Mouse (Mus musculus): ENCODE measurements around the gene Fbxw14.
"Not testable (repeated sequence)": the region's sequence is repeated elsewhere in the genome, so short reads cannot be mapped to it uniquely, and the experiment has no call there.

The Fbxw14 gene

DNA sequence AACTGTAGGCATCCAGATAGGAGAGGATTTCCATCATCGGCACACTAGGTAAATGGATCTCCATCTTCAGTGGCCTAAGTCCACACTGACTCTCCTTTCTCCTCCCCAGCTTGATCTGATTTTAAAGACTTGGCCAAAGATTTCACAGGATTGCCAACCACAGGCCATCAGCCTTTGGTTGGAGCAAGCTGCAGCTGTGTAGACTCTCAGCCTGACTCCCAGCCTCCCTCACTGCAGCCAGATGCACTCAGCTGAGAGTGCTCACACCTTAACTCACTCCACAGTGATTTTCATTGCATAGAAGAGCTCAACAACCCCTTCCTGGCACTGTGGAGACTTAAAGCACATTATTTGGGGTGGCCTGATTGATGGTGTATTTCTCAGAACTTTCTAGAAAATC is at the start of gene Fbxw14:
TSS of gene Fbxw14 (minus strand) at position 101 of the 400 bp plus-strand sequence.
- DNase-seq (ENCODE audit: low spot score) = not testable (repeated sequence)

DNA sequence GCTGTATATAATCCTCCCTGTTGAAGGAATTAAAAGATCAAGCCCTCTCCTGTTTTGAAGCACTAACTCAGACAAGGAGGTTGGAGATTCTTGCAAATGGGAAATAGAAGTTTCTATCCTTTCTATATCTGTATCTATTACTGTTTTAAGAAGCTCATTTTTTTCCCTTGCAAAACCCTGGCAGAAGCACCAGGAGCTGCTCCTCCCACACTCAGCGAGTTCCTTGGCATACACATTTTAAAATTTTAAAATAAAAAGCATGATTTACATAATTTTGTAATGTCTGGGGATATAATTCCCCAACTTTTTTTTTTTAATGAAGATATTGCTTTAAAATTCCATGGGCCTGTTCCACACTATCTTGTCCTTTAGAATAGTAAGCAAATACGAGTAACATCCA is 24.4 kb downstream of the Fbxw14 start:
- no peak for DNase-seq (ENCODE audit: low spot score)

DNA sequence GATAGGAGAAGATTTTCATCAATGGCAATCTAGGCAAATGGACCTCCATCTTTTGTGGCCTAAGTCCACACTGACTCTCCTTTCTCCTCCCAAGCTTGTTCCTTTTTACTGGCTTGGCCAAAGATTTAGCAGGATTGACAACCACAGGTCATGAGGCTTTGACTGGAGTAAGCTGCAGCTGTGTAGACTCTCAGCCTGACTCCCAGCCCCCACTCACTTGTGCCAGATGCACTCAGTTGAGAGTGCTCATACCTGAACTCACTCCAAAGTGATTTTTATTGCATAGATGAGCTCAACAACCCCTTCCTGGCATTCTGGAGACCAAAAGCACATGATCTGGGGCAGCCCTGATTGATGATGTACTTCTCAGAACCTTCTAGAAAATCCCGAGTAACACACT is 52.8 kb downstream of the Fbxw14 start, which contains the start of gene Fbxw20:
TSS of gene Fbxw20 (minus strand) at position 101 of the 400 bp plus-strand sequence.
- DNase-seq (ENCODE audit: low spot score) = no peak
